Mouse (Mus musculus) megakaryocyte, embryonic 14.5 days (primary cell): ENCODE results near the gene Acot4.
"Not testable (repeated sequence)": the region's sequence is repeated elsewhere in the genome, so short reads cannot be mapped to it uniquely, and the experiment has no call there.

Source experiments
- FLI1 ChIP-seq: IDR thresholded peaks from 2 replicates; pipeline ENCODE4 v1.6.1; 2012; ENCODE audit warnings: low read length, inconsistent platforms, mixed read lengths
- GATA1 ChIP-seq: IDR thresholded peaks from 3 replicates; pipeline ENCODE4 v1.6.1; 2012; ENCODE audit warnings: mixed read lengths, low read length, inconsistent platforms, borderline replicate concordance

DNA sequence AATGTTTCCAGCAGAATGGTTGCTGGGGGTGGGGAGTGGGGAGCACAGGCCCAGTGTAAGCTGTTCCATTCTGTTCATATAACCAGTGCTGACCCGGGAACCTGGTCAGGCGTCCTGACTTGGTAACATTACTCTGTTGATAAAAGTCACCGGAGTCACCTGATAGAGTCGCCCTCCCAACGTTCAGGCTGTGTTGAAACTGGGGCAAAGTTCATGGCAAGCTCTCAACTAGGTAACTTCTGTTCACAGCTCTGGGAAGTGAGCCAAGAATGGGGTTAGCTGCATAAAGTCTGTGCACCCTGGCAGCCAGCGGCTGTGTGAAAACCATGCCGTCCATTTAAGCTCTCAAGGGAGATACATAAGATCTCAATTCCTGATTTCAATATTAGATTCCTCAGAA is 17.7 kb upstream of the Acot4 start:
- not testable (repeated sequence) for TF ChIP-seq GATA1, FLI1
